Mouse (Mus musculus): ENCODE measurements at regions not wholly inside any gene's neighbourhood (a gene's known extent, or its start where the extent isn't known, plus 50 kb on each side); places are given as distances from the start of the nearest gene placed in this dataset.

GRCm38 (mm10) chr8:76137219-76137618 is 688.7 kb downstream of the Iqcm start:
- TF ChIP-seq CTCF (IDR thresholded peaks at IDR 0.05; ENCODE audit: low read depth) (no peak), EP300 (IDR thresholded peaks at IDR 0.05; ENCODE audit: low read depth) (no peak)
